Mouse (Mus musculus) activated CD4-positive, CD25-positive, alpha-beta regulatory T cell, adult 4 months (primary cell): ENCODE results near the gene Tada3. TPM values are rescaled to one million over a fixed set of nuclear protein-coding genes. Genes with fewer than 3 reads are reported as not detected.

Experiments used
- ATAC-seq: one replicate; pipeline ENCODE4 v1.8.0; 2017
- polyA plus RNA-seq, 2 experiments: library from polyadenylated mRNA; unstranded; fragments of 100-300 nt; shearing (Covaris generic); gene quantifications; one replicate each; pipeline ENCODE4 v1.2.1; 2017

The Tada3 gene
- polyA plus RNA-seq = 10 to 100 TPM; 32.8 to 49.4 TPM

GRCm38 (mm10) chr6:113377496-113378385 is at the start of gene Tada3, which contains the start of gene Arpc4:
Gene Tada3 (minus strand): TSS chr6:113377883.
Gene Arpc4 (plus strand): TSS chr6:113378115.
- ATAC-seq = peak; percentile 80

- peak; percentile 59 for ATAC-seq
These were observed 49.7 kb upstream of the Tada3 start for GRCm38 (mm10) chr6:113427397-113427796.

- no peak for ATAC-seq
These were observed 49.0 kb upstream of the Tada3 start for GRCm38 (mm10) chr6:113426696-113427095.

GRCm38 (mm10) chr6:113424187-113424586 is 46.5 kb upstream of the Tada3 start:
- ATAC-seq = no peak

- ATAC-seq = no peak
These were observed 45.3 kb upstream of the Tada3 start for GRCm38 (mm10) chr6:113423000-113423399.

- ATAC-seq = peak; percentile 99
These were observed 41.5 kb upstream of the Tada3 start, which contains the start of gene Rpusd3 for GRCm38 (mm10) chr6:113419199-113419587. Gene Rpusd3 (minus strand): TSS chr6:113419340.

GRCm38 (mm10) chr6:113418441-113419198 is 40.9 kb upstream of the Tada3 start:
- ATAC-seq = peak; percentile 35

- ATAC-seq = no peak
These were observed 38.7 kb upstream of the Tada3 start for GRCm38 (mm10) chr6:113416416-113416815.

- no peak for ATAC-seq
These were observed 32.3 kb upstream of the Tada3 start for GRCm38 (mm10) chr6:113410001-113410400.

GRCm38 (mm10) chr6:113406683-113407082 is 29.0 kb upstream of the Tada3 start:
- no peak for ATAC-seq

- ATAC-seq = no peak
These were observed 27.8 kb upstream of the Tada3 start for GRCm38 (mm10) chr6:113405483-113405882.

- ATAC-seq = no peak
These were observed 27.2 kb upstream of the Tada3 start for GRCm38 (mm10) chr6:113404649-113405448.

GRCm38 (mm10) chr6:113402094-113402493 is 24.4 kb upstream of the Tada3 start:
- ATAC-seq = no peak

- ATAC-seq = no peak
These were observed 18.8 kb upstream of the Tada3 start for GRCm38 (mm10) chr6:113396270-113397030.

- no peak for ATAC-seq
These were observed 17.8 kb upstream of the Tada3 start for GRCm38 (mm10) chr6:113395501-113395900.

- no peak for ATAC-seq
These were observed 17.1 kb upstream of the Tada3 start for GRCm38 (mm10) chr6:113394811-113395210.

GRCm38 (mm10) chr6:113393951-113394350 is 16.3 kb upstream of the Tada3 start:
- ATAC-seq = no peak

- ATAC-seq = peak; percentile 17
These were observed 14.8 kb upstream of the Tada3 start for GRCm38 (mm10) chr6:113392387-113393071.

- no peak for ATAC-seq
These were observed 14.3 kb upstream of the Tada3 start for GRCm38 (mm10) chr6:113392015-113392386.

- ATAC-seq = no peak
These were observed 13.0 kb upstream of the Tada3 start for GRCm38 (mm10) chr6:113390715-113391114.

- ATAC-seq = no peak
These were observed 11.3 kb upstream of the Tada3 start, which contains the start of gene Ttll3 for GRCm38 (mm10) chr6:113388960-113389359. Gene Ttll3 (plus strand): TSS chr6:113389260.
